Mouse (Mus musculus): ENCODE results near the gene Adgre1.
"Not testable (repeated sequence)": the region's sequence is repeated elsewhere in the genome, so short reads cannot be mapped to it uniquely, and the experiment has no call there.

Adgre1 gene

DNA sequence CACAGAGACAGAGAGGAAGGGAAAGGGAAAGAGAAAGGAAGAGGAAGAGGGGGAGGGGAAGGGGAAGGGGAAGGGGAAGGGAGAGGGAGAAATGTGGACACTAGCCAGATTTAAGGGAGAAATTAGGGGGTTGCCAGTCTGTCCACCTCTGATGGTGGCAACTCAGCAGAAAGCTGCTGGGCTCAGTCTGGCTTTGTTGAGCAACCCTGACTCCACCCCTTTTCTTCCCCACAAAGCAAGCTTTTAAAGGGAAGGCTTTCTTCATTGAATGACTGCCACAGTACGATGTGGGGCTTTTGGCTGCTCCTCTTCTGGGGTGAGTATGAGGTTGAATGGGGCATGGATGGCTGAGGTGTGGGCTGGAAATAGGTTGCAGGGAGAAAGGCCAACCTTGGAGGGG is at the start of gene Adgre1:
Adgre1 (plus strand) TSS at position 251 of the 400 bp plus-strand sequence.
- DNase-seq: peak; percentile 47

DNA sequence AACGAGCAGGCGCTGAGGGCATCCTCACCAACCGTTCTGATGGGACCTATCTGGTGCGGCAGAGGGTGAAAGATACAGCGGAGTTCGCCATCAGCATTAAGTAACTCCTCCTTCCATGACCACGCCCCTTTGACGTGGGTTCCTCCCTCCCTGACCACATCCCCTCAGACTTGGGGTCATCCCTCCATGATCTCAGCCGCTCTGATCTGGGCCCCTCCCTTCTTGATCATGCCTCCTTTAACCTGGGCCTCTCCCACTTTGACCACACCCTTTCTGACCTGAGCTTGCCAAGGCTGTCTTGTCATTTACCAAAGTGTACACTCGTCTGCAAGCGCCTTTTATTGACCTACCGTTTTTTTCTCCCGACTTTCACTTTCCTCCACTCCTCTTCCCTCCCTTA is 46.7 kb upstream of the Adgre1 start:
- DNase-seq: peak; percentile 24

DNA sequence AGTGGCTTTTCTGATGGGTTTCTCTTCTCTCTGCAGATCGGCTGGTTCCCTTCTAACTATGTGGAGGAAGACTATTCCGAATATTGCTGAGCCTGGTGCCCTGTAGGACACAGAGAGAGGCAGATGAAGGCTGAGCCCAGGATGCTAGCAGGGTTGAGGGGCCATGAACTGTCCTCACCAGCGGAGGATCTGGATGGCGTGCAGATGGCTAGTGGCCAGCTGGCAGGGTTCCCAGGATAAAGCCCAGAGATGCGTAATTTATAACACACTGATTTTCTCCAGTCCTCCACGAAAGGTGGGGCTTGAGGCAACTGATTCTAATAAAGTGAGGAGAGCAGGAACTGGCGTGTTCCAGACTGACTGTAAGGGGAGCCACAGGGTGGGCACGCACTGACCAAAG is 30.9 kb upstream of the Adgre1 start:
- DNase-seq: no peak

GRCm38 (mm10) chr17:57328944-57329343 is 29.5 kb upstream of the Adgre1 start:
- DNase-seq: no peak

DNA sequence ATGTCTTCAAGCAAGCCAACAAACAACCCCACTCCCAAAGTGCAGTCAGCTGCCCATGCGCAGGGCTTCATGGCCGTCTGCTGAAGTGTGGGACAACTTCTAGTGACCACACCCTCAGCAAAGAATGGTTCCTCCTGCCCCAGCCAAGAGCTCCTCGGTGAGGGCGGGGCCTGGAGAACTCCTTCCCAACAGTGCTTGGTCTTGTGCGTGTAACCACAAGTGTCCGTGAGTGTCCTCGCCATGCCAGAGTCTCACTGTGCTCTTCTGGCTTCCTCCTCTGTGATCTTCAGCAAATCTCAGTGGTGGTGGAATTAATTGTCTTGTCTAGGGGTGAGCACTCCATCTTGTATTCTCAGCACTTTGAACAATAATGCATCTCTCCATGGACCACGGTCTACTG is 27.5 kb upstream of the Adgre1 start:
- DNase-seq: no peak

- DNase-seq: no peak
Measured at GRCm38 (mm10) chr17:57332241-57332640, 26.2 kb upstream of the Adgre1 start.

- no peak for DNase-seq
Measured at GRCm38 (mm10) chr17:57334001-57334760, 24.3 kb upstream of the Adgre1 start.

- peak; percentile 91 for DNase-seq
Measured at GRCm38 (mm10) chr17:57334761-57335150, 23.7 kb upstream of the Adgre1 start.

GRCm38 (mm10) chr17:57335194-57335593 is 23.3 kb upstream of the Adgre1 start:
- DNase-seq: not testable (repeated sequence)

DNA sequence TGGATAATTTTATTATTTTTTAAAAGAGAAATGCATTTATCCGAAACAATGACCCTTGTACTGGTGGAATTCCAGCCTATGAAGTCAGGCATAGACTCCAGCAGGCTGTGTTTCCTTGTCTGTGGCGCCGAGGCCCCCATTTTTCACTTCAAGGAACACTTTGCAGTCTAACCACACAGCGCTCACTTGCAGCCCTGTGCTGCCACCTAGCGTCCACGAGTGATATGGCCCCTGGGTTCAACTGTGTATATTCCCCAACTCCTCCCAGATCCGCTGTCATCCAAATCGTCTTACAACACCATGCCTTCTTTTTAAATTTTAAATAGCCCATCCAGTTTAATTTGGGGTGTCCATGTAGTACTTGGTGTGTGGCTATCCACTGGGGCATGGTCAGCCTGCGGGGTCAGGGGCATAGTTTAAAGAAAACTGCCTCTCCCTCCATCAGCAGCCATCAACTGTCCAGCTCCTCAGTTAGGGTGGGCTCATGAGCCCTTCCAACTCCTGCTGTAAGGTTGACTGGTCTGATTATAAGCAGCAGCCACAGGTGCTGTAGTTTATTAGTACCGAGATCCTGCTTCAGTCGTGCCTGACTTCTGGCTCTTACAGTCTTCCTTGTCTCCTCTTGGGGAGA is 22.7 kb upstream of the Adgre1 start:
- peak; percentile 95 for DNase-seq

GRCm38 (mm10) chr17:57337996-57338395 is 20.5 kb upstream of the Adgre1 start:
- DNase-seq: peak; percentile 60

GRCm38 (mm10) chr17:57339298-57339697 is 19.2 kb upstream of the Adgre1 start:
- no peak for DNase-seq

DNA sequence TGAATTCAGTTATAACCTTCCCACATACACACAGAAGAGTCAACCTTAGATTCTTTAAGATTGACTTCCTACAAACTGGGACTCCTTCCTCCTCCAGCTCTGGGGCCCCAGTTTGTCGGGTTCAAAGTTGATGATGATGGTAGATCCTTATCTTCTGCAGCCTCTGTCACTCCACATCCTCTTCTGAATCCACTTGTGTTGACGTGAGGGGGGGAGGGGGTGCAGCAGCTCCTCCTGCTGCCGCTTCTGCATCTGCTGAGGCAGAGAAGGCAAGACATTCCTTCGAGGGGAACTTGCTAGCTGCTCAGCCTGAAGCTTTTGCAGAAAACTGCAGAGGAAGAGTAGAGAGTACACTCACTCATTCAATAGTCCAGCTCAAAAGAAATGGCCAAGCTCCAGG is 16.9 kb upstream of the Adgre1 start:
- no peak for DNase-seq

- peak; percentile 39 for DNase-seq
Measured at GRCm38 (mm10) chr17:57344029-57344707, 14.3 kb upstream of the Adgre1 start.

- DNase-seq: peak; percentile 54
Measured at GRCm38 (mm10) chr17:57347017-57347416, 11.5 kb upstream of the Adgre1 start.

DNA sequence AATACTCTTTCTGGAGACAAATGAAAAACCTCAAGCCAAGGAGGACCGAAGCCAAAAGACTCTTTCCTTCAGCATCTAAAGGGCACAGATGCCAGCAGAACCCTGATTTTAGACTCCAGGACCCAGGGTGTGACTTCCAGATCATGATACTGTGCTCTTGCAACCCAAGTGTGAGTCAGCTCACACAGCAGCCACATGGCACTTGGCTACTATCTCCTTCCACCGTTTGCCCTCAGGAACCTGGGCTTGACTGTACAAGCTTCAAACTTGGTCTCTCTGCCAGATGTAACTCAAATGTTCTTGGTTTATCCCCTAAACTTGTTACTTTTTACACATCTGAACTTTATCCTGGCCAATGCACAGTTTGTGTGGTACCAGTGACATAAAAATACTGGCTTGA is 10.7 kb upstream of the Adgre1 start:
- DNase-seq: no peak

GRCm38 (mm10) chr17:57349067-57349466 is 9.4 kb upstream of the Adgre1 start:
- no peak for DNase-seq

- DNase-seq: no peak
Measured at GRCm38 (mm10) chr17:57350212-57350611, 8.3 kb upstream of the Adgre1 start.

DNA sequence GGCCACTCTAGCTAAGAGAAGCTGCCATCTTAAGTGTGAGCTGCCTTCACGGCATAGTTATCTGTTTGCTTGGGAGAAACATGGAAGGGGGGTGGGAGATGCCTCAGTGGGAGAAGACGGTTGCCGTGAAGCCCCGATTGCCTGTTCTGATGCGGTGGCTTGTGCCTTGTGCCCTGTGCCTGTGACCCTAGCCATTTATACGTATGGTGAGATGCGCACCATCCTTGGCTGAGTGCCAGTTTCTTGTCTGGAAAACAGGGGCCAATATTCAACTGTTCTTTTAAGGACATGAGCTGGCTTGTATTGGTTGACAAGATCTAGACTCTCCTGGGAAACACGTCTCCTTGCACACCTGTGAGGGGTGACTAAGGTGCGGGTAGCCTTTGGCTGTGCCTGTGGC is 7.4 kb upstream of the Adgre1 start:
- DNase-seq: no peak

- no peak for DNase-seq
Measured at GRCm38 (mm10) chr17:57359485-57360241, 1.2 kb downstream of the Adgre1 start.

Measured in lung, postnatal 36 days (tissue).